Mouse (Mus musculus): ENCODE measurements at regions not wholly inside any gene's neighbourhood (a gene's known extent, or its start where the extent isn't known, plus 50 kb on each side); places are given as distances from the start of the nearest gene placed in this dataset.

DNA sequence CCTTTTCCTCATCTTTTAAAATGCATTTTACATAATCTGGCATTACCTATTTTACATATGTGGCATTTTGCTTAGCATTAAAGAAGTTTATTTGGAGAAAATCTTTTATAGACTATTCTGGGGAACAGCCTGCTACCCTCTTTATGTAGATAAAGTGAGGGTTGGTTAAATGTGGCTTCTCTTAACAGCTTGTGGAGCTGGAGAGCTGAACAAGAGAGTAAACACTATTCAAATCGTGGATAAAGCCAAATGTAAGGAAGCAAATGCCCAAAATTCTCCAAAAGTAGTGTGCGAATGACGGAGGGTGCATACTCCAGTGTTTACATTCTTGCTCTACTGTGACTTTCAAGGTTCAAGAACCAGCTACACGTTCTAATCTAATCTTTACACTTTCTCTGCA, 833.9 kb upstream of the Tenm2 start:
- no peak for TF ChIP-seq E2F4 (IDR thresholded peaks at IDR 0.05; ENCODE audit: insufficient read depth)
- no peak for TF ChIP-seq POLR2A (IDR thresholded peaks at IDR 0.05; ENCODE audit: insufficient read length, low read depth)
